ENCODE assay signal across 9 mouse cellular contexts in the genomic region with DNA sequence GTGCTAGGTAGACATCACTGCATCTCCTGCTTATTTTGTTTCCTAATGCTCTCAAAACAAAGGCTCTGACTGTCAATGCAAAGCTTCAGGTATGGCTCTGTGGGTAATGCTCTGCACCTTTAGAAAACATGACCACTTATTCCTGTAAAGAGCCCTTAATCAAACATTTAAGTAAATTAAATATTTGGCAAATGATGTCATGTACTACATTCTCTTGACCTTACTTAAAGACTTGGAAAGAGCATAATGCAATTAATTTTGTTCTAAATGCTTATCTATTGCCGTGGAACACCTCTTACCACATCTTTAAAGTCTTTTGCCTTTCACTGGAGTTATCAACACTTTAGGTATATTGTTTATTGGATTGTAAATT.
"Had no signal": no experiment of that assay in that cellular context is flagged by ENCODE, and none has a peak within 500 bp of the region (broad histone marks: within the 10 kb centered on the region; RNA-seq: fewer than 3 reads in every experiment).

No protein-coding gene starts in this region.

- ATAC-seq: midbrain, embryonic 13.5 days had no signal

- H3K4me1 ChIP-seq: limb, embryonic 13.5 days; midbrain, embryonic 13.5 days had no signal

- H3K9ac ChIP-seq: limb, embryonic 13.5 days; liver, embryonic 14.5 days; midbrain, embryonic 13.5 days had no signal

- DNase-seq: kidney, adult 18-20 months; kidney, postnatal 14 days; left cerebral cortex, postnatal 4 days; right cerebral cortex, postnatal 25 days; thymus, adult 18-20 months; thymus, postnatal 14 days had no signal

- H3K9me3 ChIP-seq: limb, embryonic 13.5 days; midbrain, embryonic 13.5 days had no signal

- H3K27ac ChIP-seq: limb, embryonic 13.5 days; liver, embryonic 14.5 days; midbrain, embryonic 13.5 days had no signal

- H3K4me2 ChIP-seq: limb, embryonic 13.5 days; midbrain, embryonic 13.5 days had no signal

- H3K27me3 ChIP-seq: limb, embryonic 13.5 days; midbrain, embryonic 13.5 days had no signal

- H3K36me3 ChIP-seq: limb, embryonic 13.5 days; midbrain, embryonic 13.5 days had no signal

- H3K4me3 ChIP-seq: limb, embryonic 13.5 days; midbrain, embryonic 13.5 days had no signal
